Mouse (Mus musculus) heart, adult 2 months (tissue): Measurements from ENCODE around the gene Kif13a.

Source experiments
- CTCF ChIP-seq: fragments of 200-600 bp; IDR thresholded peaks from 2 replicates; pipeline ENCODE4 v1.8.1; 2022; ENCODE audit warnings: antibody characterized with exemption, mild to moderate bottlenecking, moderate library complexity
- POLR2A ChIP-seq: fragments of 200-500 bp; IDR thresholded peaks from 2 replicates; pipeline ENCODE4 v1.6.1; 2011; ENCODE audit warnings: mild to moderate bottlenecking, low read depth, low read length, control low read depth; ENCODE audit not compliant: insufficient read depth

GRCm38 (mm10) chr13:46839236-46839635 lies 90.4 kb downstream of the Kif13a start:
- no peak for TF ChIP-seq POLR2A
- no peak for TF ChIP-seq CTCF
